Mouse (Mus musculus) liver, postnatal 0 days (tissue): Measurements from ENCODE around the gene Pim3.

Experiments used
- CTCF ChIP-seq: sonication (generic); IDR thresholded peaks from 2 replicates; pipeline ENCODE4 v1.5.1; 2016; ENCODE audit warnings: antibody characterized with exemption, low read depth
- EP300 ChIP-seq: IDR thresholded peaks from 2 replicates; pipeline ENCODE4 v1.6.1; 2016; ENCODE audit warnings: antibody characterized with exemption, low read depth, mild to moderate bottlenecking

DNA sequence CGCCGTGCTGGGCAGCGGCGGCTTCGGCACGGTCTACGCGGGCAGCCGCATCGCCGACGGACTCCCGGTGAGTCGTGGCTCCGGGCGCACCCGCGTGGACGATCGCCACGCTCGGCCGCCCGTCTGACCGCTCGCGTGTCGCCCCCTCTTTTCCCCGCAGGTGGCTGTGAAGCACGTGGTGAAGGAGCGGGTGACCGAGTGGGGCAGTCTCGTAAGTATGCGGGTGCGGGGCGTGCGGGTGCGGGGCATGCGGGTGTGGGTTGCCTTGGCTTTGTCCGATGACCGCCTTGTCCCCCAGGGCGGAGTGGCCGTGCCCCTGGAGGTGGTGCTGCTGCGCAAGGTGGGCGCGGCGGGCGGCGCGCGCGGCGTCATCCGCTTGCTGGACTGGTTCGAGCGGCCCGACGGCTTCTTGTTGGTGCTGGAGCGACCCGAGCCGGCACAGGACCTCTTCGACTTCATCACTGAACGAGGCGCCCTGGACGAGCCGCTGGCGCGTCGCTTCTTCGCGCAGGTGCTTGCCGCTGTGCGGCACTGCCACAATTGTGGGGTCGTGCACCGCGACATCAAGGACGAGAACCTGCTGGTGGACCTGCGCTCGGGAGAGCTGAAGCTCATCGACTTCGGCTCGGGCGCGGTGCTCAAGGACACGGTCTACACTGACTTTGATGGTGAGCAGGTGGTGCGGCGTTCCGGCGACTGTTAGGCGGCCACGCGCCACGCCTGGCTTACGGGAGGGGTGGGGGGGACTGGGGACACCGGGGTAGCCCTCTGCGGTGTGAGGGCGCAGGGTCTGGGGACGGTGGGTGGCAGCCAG, 1.1 kb downstream of the Pim3 start:
- TF ChIP-seq EP300 (no peak), CTCF (no peak)
